Mouse (Mus musculus): ENCODE results near the gene Larp1b. TPM values are rescaled to one million over a fixed set of nuclear protein-coding genes. Genes with fewer than 3 reads are reported as not detected.

Larp1b gene
- polyA plus RNA-seq, 1 experiment: 127 TPM

GRCm38 (mm10) chr3:41065320-41065719 is 115.7 kb downstream of the Larp1b start:
- Histone ChIP-seq H3K27me3 (ENCODE audit: control insufficient read depth, insufficient read depth, low read length) (no peaks in the 10 kb centered on the region), H3K36me3 (ENCODE audit: control insufficient read depth, insufficient read depth, low read length) (no peaks in the 10 kb centered on the region), H3K4me1 (ENCODE audit: control insufficient read depth, insufficient read depth, low read length) (no peaks in the 10 kb centered on the region)

GRCm38 (mm10) chr3:41070519-41070918 is 120.9 kb downstream of the Larp1b start:
- Histone ChIP-seq H3K4me1 (ENCODE audit: control insufficient read depth, insufficient read depth, low read length) (no peaks in the 10 kb centered on the region), H3K27ac (ENCODE audit: control insufficient read depth, insufficient read depth, low read depth, low read length) (no peak overlapping the region), H3K4me3 (ENCODE audit: control insufficient read depth, low read depth, low read length) (no peak overlapping the region), H3K27me3 (ENCODE audit: control insufficient read depth, insufficient read depth, low read length) (no peaks in the 10 kb centered on the region), H3K36me3 (ENCODE audit: control insufficient read depth, insufficient read depth, low read length) (no peaks in the 10 kb centered on the region)
- TF ChIP-seq POLR2A (IDR thresholded peaks at IDR 0.05; ENCODE audit: control insufficient read depth, low read depth, low read length) (no peak), CTCF (IDR thresholded peaks at IDR 0.05; ENCODE audit: control insufficient read depth, insufficient read depth, insufficient replicate concordance, low read depth, low read length) (no peak)

More at GRCm38 (mm10) chr3:41065320-41065719, 115.7 kb downstream of the Larp1b start:
- Histone ChIP-seq H3K4me3 (ENCODE audit: control insufficient read depth, low read depth, low read length) (no peak overlapping the region), H3K27ac (ENCODE audit: control insufficient read depth, insufficient read depth, low read depth, low read length) (no peak overlapping the region)
- TF ChIP-seq CTCF (IDR thresholded peaks at IDR 0.05; ENCODE audit: control insufficient read depth, insufficient read depth, insufficient replicate concordance, low read depth, low read length) (no peak), POLR2A (IDR thresholded peaks at IDR 0.05; ENCODE audit: control insufficient read depth, low read depth, low read length) (no peak)

DNA sequence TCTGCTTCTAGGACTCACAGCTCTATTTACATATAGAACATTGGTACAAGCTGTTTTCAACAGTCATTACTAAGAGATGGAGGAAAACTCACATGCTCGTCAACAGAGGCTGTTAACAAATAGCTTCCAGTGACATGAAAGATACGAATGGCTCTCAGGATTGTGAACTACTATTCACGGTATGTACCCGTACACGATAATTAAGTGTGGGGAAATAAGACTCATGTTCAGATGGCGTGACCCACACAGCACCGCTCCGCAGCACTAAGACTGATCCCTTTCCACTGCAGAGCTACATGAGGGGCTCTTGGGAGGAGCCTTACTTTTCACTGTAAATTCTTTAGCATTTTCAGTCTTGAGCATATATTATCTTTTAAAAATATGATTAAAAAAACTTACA is 125.7 kb downstream of the Larp1b start:
- TF ChIP-seq CTCF (IDR thresholded peaks at IDR 0.05; ENCODE audit: control insufficient read depth, insufficient read depth, insufficient replicate concordance, low read depth, low read length) (no peak), POLR2A (IDR thresholded peaks at IDR 0.05; ENCODE audit: control insufficient read depth, low read depth, low read length) (no peak)
- H3K27ac ChIP-seq (ENCODE audit: control insufficient read depth, insufficient read depth, low read depth, low read length): no peak overlapping the region
- no peaks in the 10 kb centered on the region for H3K36me3 ChIP-seq (ENCODE audit: control insufficient read depth, insufficient read depth, low read length)
- H3K4me1 ChIP-seq (ENCODE audit: control insufficient read depth, insufficient read depth, low read length): no peaks in the 10 kb centered on the region
- no peak overlapping the region for H3K4me3 ChIP-seq (ENCODE audit: control insufficient read depth, low read depth, low read length)
- H3K27me3 ChIP-seq (ENCODE audit: control insufficient read depth, insufficient read depth, low read length): no peaks in the 10 kb centered on the region

DNA sequence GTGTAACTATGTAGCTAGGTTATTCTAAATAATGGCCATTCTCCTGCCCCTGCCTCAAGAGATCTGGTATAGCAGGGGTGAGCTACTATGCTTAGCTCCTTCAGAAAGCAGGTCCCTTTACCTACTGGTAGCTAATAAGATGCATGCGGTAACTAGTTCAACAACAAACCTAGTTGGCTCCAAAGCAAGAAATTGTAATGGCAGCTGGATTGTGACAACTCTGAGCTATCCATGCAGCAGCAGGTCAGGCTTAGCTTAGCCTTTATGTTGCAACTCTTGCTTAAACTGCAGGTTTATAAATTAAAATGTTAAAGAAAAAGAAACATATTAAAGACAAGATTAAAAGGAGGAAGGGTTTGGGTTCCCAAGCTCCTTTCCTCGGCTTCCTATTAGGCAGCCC is 129.0 kb downstream of the Larp1b start:
- Histone ChIP-seq H3K4me3 (ENCODE audit: control insufficient read depth, low read depth, low read length) (no peak overlapping the region), H3K27ac (ENCODE audit: control insufficient read depth, insufficient read depth, low read depth, low read length) (no peak overlapping the region), H3K4me1 (ENCODE audit: control insufficient read depth, insufficient read depth, low read length) (peaks cover 4% of the 10 kb centered on the region), H3K27me3 (ENCODE audit: control insufficient read depth, insufficient read depth, low read length) (no peaks in the 10 kb centered on the region), H3K36me3 (ENCODE audit: control insufficient read depth, insufficient read depth, low read length) (no peaks in the 10 kb centered on the region)
- TF ChIP-seq CTCF (IDR thresholded peaks at IDR 0.05; ENCODE audit: control insufficient read depth, insufficient read depth, insufficient replicate concordance, low read depth, low read length) (no peak), POLR2A (IDR thresholded peaks at IDR 0.05; ENCODE audit: control insufficient read depth, low read depth, low read length) (no peak)

GRCm38 (mm10) chr3:41080724-41081123 is 131.1 kb downstream of the Larp1b start:
- peak overlapping the region; percentile 64 for H3K4me3 ChIP-seq (ENCODE audit: control insufficient read depth, low read depth, low read length)

GRCm38 (mm10) chr3:41081474-41082301 is 132.1 kb downstream of the Larp1b start:
- Histone ChIP-seq H3K4me1 (ENCODE audit: control insufficient read depth, insufficient read depth, low read length) (peaks cover 4% of the 10 kb centered on the region), H3K27me3 (ENCODE audit: control insufficient read depth, insufficient read depth, low read length) (no peaks in the 10 kb centered on the region), H3K36me3 (ENCODE audit: control insufficient read depth, insufficient read depth, low read length) (no peaks in the 10 kb centered on the region), H3K27ac (ENCODE audit: control insufficient read depth, insufficient read depth, low read depth, low read length) (peak overlapping the region; percentile 81), H3K4me3 (ENCODE audit: control insufficient read depth, low read depth, low read length) (peak overlapping the region; percentile 89)
- no peak for TF ChIP-seq CTCF (IDR thresholded peaks at IDR 0.05; ENCODE audit: control insufficient read depth, insufficient read depth, insufficient replicate concordance, low read depth, low read length)
- no peak for TF ChIP-seq POLR2A (IDR thresholded peaks at IDR 0.05; ENCODE audit: control insufficient read depth, low read depth, low read length)

More at GRCm38 (mm10) chr3:41080724-41081123, 131.1 kb downstream of the Larp1b start:
- no peak overlapping the region for H3K27ac ChIP-seq (ENCODE audit: control insufficient read depth, insufficient read depth, low read depth, low read length)
- H3K4me1 ChIP-seq (ENCODE audit: control insufficient read depth, insufficient read depth, low read length): peaks cover 4% of the 10 kb centered on the region
- no peaks in the 10 kb centered on the region for H3K27me3 ChIP-seq (ENCODE audit: control insufficient read depth, insufficient read depth, low read length)
- no peak for TF ChIP-seq POLR2A (IDR thresholded peaks at IDR 0.05; ENCODE audit: control insufficient read depth, low read depth, low read length)
- no peak for TF ChIP-seq CTCF (IDR thresholded peaks at IDR 0.05; ENCODE audit: control insufficient read depth, insufficient read depth, insufficient replicate concordance, low read depth, low read length)
- no peaks in the 10 kb centered on the region for H3K36me3 ChIP-seq (ENCODE audit: control insufficient read depth, insufficient read depth, low read length)

DNA sequence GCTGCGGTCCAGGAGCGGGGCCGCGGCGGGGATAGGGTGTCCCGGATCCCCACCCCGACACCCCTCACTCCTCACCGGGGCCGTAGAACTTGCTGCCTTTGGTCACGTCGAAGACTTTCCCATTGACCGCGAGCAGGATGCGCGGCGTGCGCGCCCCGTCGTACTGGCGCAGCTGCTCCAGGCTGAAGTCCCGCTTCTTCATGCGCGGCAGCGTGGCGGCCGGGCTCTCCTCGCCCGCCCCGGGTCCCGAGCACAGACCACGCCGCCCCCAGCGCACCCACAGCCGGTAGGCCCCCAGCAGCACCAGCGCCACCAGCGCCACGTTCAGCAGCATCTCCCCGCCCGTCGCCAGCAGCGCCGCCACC is 132.9 kb downstream of the Larp1b start:
- Histone ChIP-seq H3K27me3 (ENCODE audit: control insufficient read depth, insufficient read depth, low read length) (no peaks in the 10 kb centered on the region), H3K36me3 (ENCODE audit: control insufficient read depth, insufficient read depth, low read length) (no peaks in the 10 kb centered on the region), H3K4me1 (ENCODE audit: control insufficient read depth, insufficient read depth, low read length) (peaks cover 4% of the 10 kb centered on the region), H3K27ac (ENCODE audit: control insufficient read depth, insufficient read depth, low read depth, low read length) (peak overlapping the region; percentile 81), H3K4me3 (ENCODE audit: control insufficient read depth, low read depth, low read length) (peak overlapping the region; percentile 89)
- TF ChIP-seq POLR2A (IDR thresholded peaks at IDR 0.05; ENCODE audit: control insufficient read depth, low read depth, low read length): no peak; the same call in 1 of the 2 replicates
- no peak for TF ChIP-seq CTCF (IDR thresholded peaks at IDR 0.05; ENCODE audit: control insufficient read depth, insufficient read depth, insufficient replicate concordance, low read depth, low read length)
